ENCODE assay signal across 8 mouse cellular contexts in genomic region chr1:89183261-89183831, GRCm38 (mm10).
DNase-seq lines count a peak whose midpoint lies in the region; ATAC-seq and TF ChIP-seq lines count a peak whose summit lies in the region.

No protein-coding gene starts in this region.

- H3K36me3 ChIP-seq in heart, embryonic 12.5 days, result no peaks in the 10 kb centered on the region
- H3K36me3 ChIP-seq in limb, embryonic 14.5 days (ENCODE audit: control insufficient read depth, insufficient read depth, low read length), result no peaks in the 10 kb centered on the region

- peak; percentile 69 for ATAC-seq in common myeloid progenitor, adult 5-6 weeks (replicated peaks; ENCODE audit: low read depth, poor library complexity, severe bottlenecking)
- ATAC-seq in heart, embryonic 12.5 days (ENCODE audit: insufficient number of reproducible peaks, low FRiP score), result peak; percentile 85
- ATAC-seq in limb, embryonic 14.5 days (ENCODE audit: low FRiP score, low read depth), result peak; percentile 86
- ATAC-seq in frontal cortex, adult (ENCODE audit: low TSS enrichment), result no peak

- no peaks in the 10 kb centered on the region for H3K27me3 ChIP-seq in heart, embryonic 12.5 days (replicated peaks)
- no peaks in the 10 kb centered on the region for H3K27me3 ChIP-seq in limb, embryonic 14.5 days (ENCODE audit: control insufficient read depth, insufficient read depth, low read length)

- H3K9me3 ChIP-seq in heart, embryonic 12.5 days (replicated peaks), result 0 out of 2 replicates have a peak, but pooled peaks cover 3% of the 10 kb centered on the region
- no peaks in the 10 kb centered on the region for H3K9me3 ChIP-seq in limb, embryonic 14.5 days (ENCODE audit: control insufficient read depth, low read length)

- peak overlapping the region; percentile 56 for H3K27ac ChIP-seq in heart, embryonic 12.5 days (ENCODE audit: poor library complexity, severe bottlenecking)
- no peak overlapping the region for H3K27ac ChIP-seq in limb, embryonic 14.5 days (replicated peaks; ENCODE audit: low read depth, low read length)

- peak; percentile 53 for DNase-seq in ES-CJ7 (ENCODE audit: low read depth, low spot score)
- peak; percentile 40 for DNase-seq in limb, embryonic 14.5 days (ENCODE audit: low spot score)
- peak; percentile 89 for DNase-seq in retina, postnatal 1 day
- no peak for DNase-seq in layer of hippocampus, postnatal 10 days (ENCODE audit: low spot score in 2 of 2)
- DNase-seq in left cerebral cortex, postnatal 10 days (ENCODE audit: extremely low spot score in 1 of 2, low spot score in 2 of 2), result no peak

- H3K4me2 ChIP-seq in heart, embryonic 12.5 days, result peak overlapping the region; percentile 55
- H3K4me2 ChIP-seq in limb, embryonic 14.5 days (replicated peaks; ENCODE audit: low read depth, low read length, severe bottlenecking), result no peak overlapping the region

- peaks cover 25% of the 10 kb centered on the region for H3K4me1 ChIP-seq in heart, embryonic 12.5 days (replicated peaks)
- no peaks in the 10 kb centered on the region for H3K4me1 ChIP-seq in limb, embryonic 14.5 days (ENCODE audit: control insufficient read depth, insufficient read depth, low read length)

- intact Hi-C loops in left cerebral cortex, postnatal 10 days (cut with DNase I), result no loop called here

- TF ChIP-seq POLR2A in limb, embryonic 14.5 days (IDR thresholded peaks at IDR 0.05; ENCODE audit: borderline replicate concordance, extremely low read depth, insufficient read depth, insufficient read length), result no peak

- no peak overlapping the region for H3K9ac ChIP-seq in heart, embryonic 12.5 days
- H3K9ac ChIP-seq in limb, embryonic 14.5 days (ENCODE audit: low read depth, low read length, severe bottlenecking), result no peak overlapping the region

- no peak overlapping the region for H3K4me3 ChIP-seq in heart, embryonic 12.5 days
- H3K4me3 ChIP-seq in limb, embryonic 14.5 days (replicated peaks; ENCODE audit: low read length), result no peak overlapping the region

- 3% methylated on average over 9 of the region's 9 CpGs for WGBS in heart, embryonic 12.5 days
- WGBS in limb, embryonic 14.5 days, result 36% methylated on average over 9 of the region's 9 CpGs

Comparison
In these comparisons a context has a peak if more than half of its experiments do, and no peak if none do; other contexts are left out.
1. DNase-seq: peak in ES-CJ7 (single experiment), limb, embryonic 14.5 days (single experiment) and retina, postnatal 1 day (single experiment); none in layer of hippocampus, postnatal 10 days (0 of 2) and left cerebral cortex, postnatal 10 days (0 of 2).